Mouse (Mus musculus) bone marrow macrophage, adult 2 months (primary cell): ENCODE data around the gene Gpd1.

Source experiments
- CTCF ChIP-seq: IDR thresholded peaks from 2 replicates; pipeline ENCODE4 v1.5.1; 2012; ENCODE audit warnings: low read depth, mild to moderate bottlenecking, low read length, moderate library complexity
- POLR2A ChIP-seq: IDR thresholded peaks from 2 replicates; pipeline ENCODE4 v1.6.1; 2012; ENCODE audit warnings: mild to moderate bottlenecking, low read depth, low read length, borderline replicate concordance

GRCm38 (mm10) chr15:99727525-99727924 lies 10.2 kb downstream of the Gpd1 start:
- TF ChIP-seq CTCF (no peak), POLR2A (no peak)
